Mouse (Mus musculus): ENCODE measurements around the gene Dgki. TPM values are rescaled to one million over a fixed set of nuclear protein-coding genes. Genes with fewer than 3 reads are reported as not detected.

Gene Dgki
- total and polyA plus RNA-seq, 3 experiments, result 4.4 to 8.7 (median 7.7) TPM

DNA sequence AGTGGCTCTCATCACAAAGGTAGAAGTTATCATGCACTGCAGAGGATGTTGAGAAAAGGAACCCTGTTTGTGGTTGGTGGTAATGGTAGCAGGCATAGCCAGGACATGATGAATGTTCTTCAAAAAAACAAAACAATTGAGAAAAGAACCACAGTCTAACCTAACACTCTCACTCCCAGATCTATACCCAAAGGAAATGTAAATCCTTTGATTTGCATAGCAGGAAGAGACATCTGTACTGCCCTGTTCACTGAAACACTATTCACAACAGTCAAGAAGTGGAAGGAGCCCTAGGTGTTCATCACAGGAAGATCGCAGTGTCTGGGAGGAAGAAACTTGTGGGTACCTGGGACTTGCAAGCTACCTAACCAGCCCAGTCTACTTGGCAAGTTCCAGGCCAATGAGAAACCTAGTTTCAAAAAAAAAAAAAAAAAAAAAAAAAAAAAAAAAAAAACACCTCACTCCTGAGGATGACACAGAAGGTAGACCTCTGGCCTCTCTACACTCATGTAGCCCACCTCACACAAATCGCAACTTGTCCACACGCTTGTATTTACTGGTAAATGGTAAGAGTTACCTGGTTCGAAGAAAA is 152.5 kb downstream of the Dgki start:
- peak overlapping the region; percentile 16; the same call in 1 of the 2 replicates for H3K4me2 ChIP-seq (ENCODE audit: insufficient read depth, low read depth, poor library complexity, severe bottlenecking)
- dilution Hi-C loops (cut with MboI; ENCODE audit: extremely low pct_ligation_motif_present, extremely low pct_unique_long_range_greater_than_20kb, low sequenced_read_pairs), result no loop called here

DNA sequence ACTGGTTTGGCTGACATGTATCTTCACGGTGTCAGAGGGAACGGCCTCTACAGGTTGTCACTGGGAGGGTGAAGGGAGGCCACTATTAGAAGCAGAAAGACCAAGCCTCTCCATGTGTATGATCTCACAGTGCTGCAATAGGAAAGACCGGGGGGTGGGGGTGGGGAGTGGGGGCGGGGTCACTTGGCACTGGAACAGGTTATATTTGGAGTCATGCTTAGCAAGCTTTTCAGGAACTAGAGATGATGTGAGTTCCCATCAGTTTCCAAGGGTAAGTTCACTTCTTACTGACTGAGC is 156.2 kb downstream of the Dgki start:
- Histone ChIP-seq H3K4me2 (ENCODE audit: insufficient read depth, low read depth, poor library complexity, severe bottlenecking) (peak overlapping the region; percentile 8; the same call in 1 of the 2 replicates), H3K4me1 (ENCODE audit: control insufficient read depth in 1 of 2, insufficient read depth in 2 of 2) (peaks cover 10 to 60% of the 10 kb centered on the region in 2 experiments), H3K27me3 (replicated peaks) (no peaks in the 10 kb centered on the region), H3K36me3 (replicated peaks in 1 of 2; ENCODE audit: control insufficient read depth in 1 of 2, insufficient read depth in 1 of 2, low read length in 1 of 2) (peaks cover 0 to 20% of the 10 kb centered on the region in 2 experiments), H3K9ac (ENCODE audit: insufficient read depth, low read depth) (no peak overlapping the region), H3K9me3 (replicated peaks; ENCODE audit: low read length) (no peaks in the 10 kb centered on the region), H3K79me2 (replicated peaks; ENCODE audit: control insufficient read depth, extremely low read depth, insufficient read depth, poor library complexity, severe bottlenecking) (no peaks in the 10 kb centered on the region), H3K27ac (ENCODE audit: insufficient read depth, low read depth) (no peak overlapping the region), H3K4me3 (replicated peaks in 1 of 3; ENCODE audit: low read depth in 2 of 3, low read length in 2 of 3, poor library complexity in 1 of 3) (no peak overlapping the region)
- DNase-seq (ENCODE audit: extremely low read depth), result no peak
- TF ChIP-seq ZKSCAN1 (IDR thresholded peaks at IDR 0.05; ENCODE audit: borderline replicate concordance, low read depth, low read length), result no peak
- no peak for TF ChIP-seq JUND (conservative IDR thresholded peaks at IDR 0.05; ENCODE audit: low read depth, low read length)
- TF ChIP-seq MAZ (IDR thresholded peaks at IDR 0.05; ENCODE audit: low read depth, low read length), result no peak
- TF ChIP-seq CHD1 (IDR thresholded peaks at IDR 0.05; ENCODE audit: low read depth, low read length), result no peak
- TF ChIP-seq TCF12 (IDR thresholded peaks at IDR 0.05; ENCODE audit: low read depth, low read length), result no peak
- TF ChIP-seq ELF1 (IDR thresholded peaks at IDR 0.05; ENCODE audit: low read depth, low read length), result no peak
- TF ChIP-seq RCOR1 (conservative IDR thresholded peaks at IDR 0.05; ENCODE audit: low read depth, low read length), result no peak
- no peak for TF ChIP-seq MXI1 (IDR thresholded peaks at IDR 0.05; ENCODE audit: low read depth, low read length)
- no peak for TF ChIP-seq ZMIZ1 (IDR thresholded peaks at IDR 0.05; ENCODE audit: low read depth, low read length)
- TF ChIP-seq ZNF384 (IDR thresholded peaks at IDR 0.05; ENCODE audit: low read depth, low read length), result no peak
- no peak; the same call in 1 of the 2 replicates for TF ChIP-seq CHD2 (IDR thresholded peaks at IDR 0.05; ENCODE audit: low read length)
- dilution Hi-C loops (cut with MboI; ENCODE audit: extremely low pct_ligation_motif_present, extremely low pct_unique_long_range_greater_than_20kb, low sequenced_read_pairs) (no loop called here), in situ Hi-C loops (cut with MboI; ENCODE audit: low pct_ligation_motif_present, low pct_unique_long_range_greater_than_20kb, low sequenced_read_pairs) (no loop called here)

More for the DNA sequence above, 152.5 kb downstream of the Dgki start:
- H3K36me3 ChIP-seq (replicated peaks in 1 of 2; ENCODE audit: control insufficient read depth in 1 of 2, insufficient read depth in 1 of 2, low read length in 1 of 2), result peaks cover 0 to 12% of the 10 kb centered on the region in 2 experiments
- no peaks in the 10 kb centered on the region for H3K27me3 ChIP-seq (replicated peaks)
- TF ChIP-seq IRF4 (IDR thresholded peaks at IDR 0.05; ENCODE audit: low read depth, low read length) (peak; percentile 45; the same call in 1 of the 2 replicates), PAX5 (IDR thresholded peaks at IDR 0.05; ENCODE audit: low read length) (no peak), ZKSCAN1 (IDR thresholded peaks at IDR 0.05; ENCODE audit: borderline replicate concordance, low read depth, low read length) (no peak), ZC3H11A (IDR thresholded peaks at IDR 0.05; ENCODE audit: low read depth, low read length) (no peak), RAD21 (IDR thresholded peaks at IDR 0.05; ENCODE audit: low read depth, low read length) (no peak), SMC3 (IDR thresholded peaks at IDR 0.05; ENCODE audit: low read depth, low read length) (no peak), HCFC1 (IDR thresholded peaks at IDR 0.05; ENCODE audit: low read depth, low read length) (no peak), ETS1 (conservative IDR thresholded peaks at IDR 0.05; ENCODE audit: low read depth, low read length) (peak; percentile 21; the same call in 1 of the 2 replicates), EP300 (IDR thresholded peaks at IDR 0.05; ENCODE audit: low read length) (peak; percentile 79), USF1 (IDR thresholded peaks at IDR 0.05; ENCODE audit: low read depth, low read length) (no peak), RCOR1 (conservative IDR thresholded peaks at IDR 0.05; ENCODE audit: low read depth, low read length) (no peak), TBP (conservative IDR thresholded peaks at IDR 0.05; ENCODE audit: low read depth, low read length) (0 out of 2 replicates have a peak, but pooled peaks have one; percentile 40), SIN3A (IDR thresholded peaks at IDR 0.05; ENCODE audit: low read length) (no peak), MEF2A (IDR thresholded peaks at IDR 0.05; ENCODE audit: borderline replicate concordance, low read depth, low read length) (no peak), ZNF384 (IDR thresholded peaks at IDR 0.05; ENCODE audit: low read depth, low read length) (peak; percentile 92), MAZ (IDR thresholded peaks at IDR 0.05; ENCODE audit: low read depth, low read length) (no peak), BHLHE40 (IDR thresholded peaks at IDR 0.05; ENCODE audit: low read depth, low read length) (no peak), JUND (conservative IDR thresholded peaks at IDR 0.05; ENCODE audit: low read depth, low read length) (no peak), POLR2AphosphoS2 (IDR thresholded peaks at IDR 0.05; ENCODE audit: low read depth, low read length) (no peak), ELF1 (IDR thresholded peaks at IDR 0.05; ENCODE audit: low read depth, low read length) (peak; percentile 67)
- peaks cover 17 to 90% of the 10 kb centered on the region in 2 experiments for H3K4me1 ChIP-seq (ENCODE audit: control insufficient read depth in 1 of 2, insufficient read depth in 2 of 2)
- H3K27ac ChIP-seq (ENCODE audit: insufficient read depth, low read depth), result no peak overlapping the region
- H3K9ac ChIP-seq (ENCODE audit: insufficient read depth, low read depth), result no peak overlapping the region
- peak; percentile 70 for DNase-seq (ENCODE audit: extremely low read depth)
- H3K9me3 ChIP-seq (replicated peaks; ENCODE audit: low read length), result no peaks in the 10 kb centered on the region
- in situ Hi-C loops (cut with MboI; ENCODE audit: low pct_ligation_motif_present, low pct_unique_long_range_greater_than_20kb, low sequenced_read_pairs), result no loop called here
- H3K4me3 ChIP-seq (replicated peaks in 1 of 3; ENCODE audit: low read depth in 2 of 3, low read length in 2 of 3, poor library complexity in 1 of 3), result no peak overlapping the region
- no peaks in the 10 kb centered on the region for H3K79me2 ChIP-seq (replicated peaks; ENCODE audit: control insufficient read depth, extremely low read depth, insufficient read depth, poor library complexity, severe bottlenecking)

Measured in CH12.LX (cell line).